Mouse (Mus musculus) gastrocnemius, postnatal 25 days (tissue): ENCODE results near the gene Rnf2. TPM values are rescaled to one million over a fixed set of nuclear protein-coding genes. Genes with fewer than 3 reads are reported as not detected.

Experiments
- microRNA-seq, 2 experiments: library from miRNA; unstranded; fragments of <30 nt; microRNA quantifications; one replicate each; pipeline ENCODE4 v1.2.0; 2021; ENCODE audit warnings: borderline replicate concordance in 2 of 2
- total RNA-seq, 2 experiments: library from RNA; stranded (reverse); gene quantifications; 1 replicate in 1 of 2; 2 replicates in 1 of 2; pipeline ENCODE4 v1.2.3; 2021

The Rnf2 gene
- total RNA-seq, 2 experiments from 2014 or later = 10.4 to 13.5 TPM

Small RNA genes lying within 50 kb of the gene (microRNA-seq; reads per million reads assigned to microRNA genes)
- gene Mir7682 = 0 reads per million in 2 experiments

Other genes with a start within 250 kb of the Rnf2 start
- gene Ivns1abp, start 156.5 kb downstream of the Rnf2 start, total RNA-seq = 100 to 1,000 TPM in 1 of 2 experiments, 10 to 100 TPM in 1; 92.3 to 113 TPM
- gene Swt1, start 72.5 kb downstream of the Rnf2 start, total RNA-seq = 1 to 10 TPM; 8.4 to 9.9 TPM
- gene Trmt1l, start 72.4 kb downstream of the Rnf2 start, total RNA-seq = 10 to 100 TPM; 12.8 to 12.9 TPM
- gene Fam129a, start 70.2 kb upstream of the Rnf2 start, total RNA-seq = 10 to 100 TPM in 1 of 2 experiments, 1 to 10 TPM in 1; 9.7 to 15.8 TPM